Mouse (Mus musculus): ENCODE data around the gene Gm45716. TPM values are rescaled to one million over a fixed set of nuclear protein-coding genes. Genes with fewer than 3 reads are reported as not detected.

Gene Gm45716
- polyA plus RNA-seq, 1 experiment from 2014 or later, result 9.8 TPM

DNA sequence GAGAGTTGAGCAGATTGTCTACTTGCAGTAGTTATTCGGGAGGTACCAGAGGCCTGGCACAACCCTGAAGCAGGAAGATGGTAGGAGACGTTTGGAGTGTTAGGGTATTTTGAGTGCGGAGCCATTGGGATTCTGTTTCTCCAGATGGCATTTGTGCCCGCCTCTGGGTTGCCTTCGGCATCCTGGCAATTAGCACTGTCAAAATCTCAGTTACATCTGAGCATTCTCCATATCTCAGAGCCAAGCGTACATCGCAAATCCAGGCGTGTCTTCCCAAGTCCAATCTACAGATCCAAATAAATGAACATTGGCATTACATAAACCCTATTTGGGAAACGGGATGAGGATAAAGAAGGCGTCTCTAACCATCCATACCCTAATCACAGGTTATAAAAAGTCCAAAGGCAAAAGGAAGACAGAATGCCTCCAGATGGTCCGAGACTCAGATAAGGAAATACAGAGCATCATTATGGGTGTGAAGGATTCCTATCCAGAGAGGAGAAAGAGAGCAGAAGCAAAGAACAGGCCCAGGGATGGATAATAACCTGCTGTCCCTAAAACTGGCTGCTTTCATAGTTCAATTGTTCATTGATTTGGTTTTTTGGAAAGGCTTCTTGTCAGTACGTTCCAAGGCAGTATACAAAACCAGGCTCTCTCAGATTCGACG is 11.7 kb upstream of the Gm45716 start:
- peaks cover 4% of the 10 kb centered on the region; the same call in 1 of the 2 replicates for H3K27me3 ChIP-seq
- no peaks in the 10 kb centered on the region for H3K9me3 ChIP-seq (replicated peaks)
- no peaks in the 10 kb centered on the region for H3K36me3 ChIP-seq
- H3K9ac ChIP-seq, result no peak overlapping the region
- 92% methylated on average over 14 of the region's 14 CpGs for WGBS
- no peaks in the 10 kb centered on the region for H3K4me1 ChIP-seq
- no peak for ATAC-seq (replicated peaks; ENCODE audit: low FRiP score)
- H3K4me3 ChIP-seq (replicated peaks), result no peak overlapping the region
- H3K27ac ChIP-seq, result no peak overlapping the region
- H3K4me2 ChIP-seq, result no peak overlapping the region

DNA sequence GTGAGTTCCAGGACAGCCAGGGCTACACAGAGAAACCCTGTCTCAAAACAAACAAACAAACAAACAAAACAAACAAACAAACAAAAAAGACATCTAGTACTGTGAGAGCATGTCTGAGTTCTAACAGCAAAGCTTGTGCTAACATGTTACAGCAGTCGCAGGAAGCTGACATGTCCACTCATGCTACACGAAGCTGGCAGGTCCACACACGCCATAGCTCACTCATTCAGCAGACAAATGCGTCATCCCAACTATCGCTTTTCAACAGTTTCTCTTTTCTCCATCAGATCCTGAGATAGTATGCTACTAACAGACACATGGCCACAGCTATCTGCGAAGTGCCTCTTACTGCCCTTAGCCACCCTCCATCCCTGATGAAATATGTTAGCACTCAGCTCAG is 10.1 kb upstream of the Gm45716 start:
- Histone ChIP-seq H3K36me3 (no peaks in the 10 kb centered on the region), H3K9me3 (replicated peaks) (no peaks in the 10 kb centered on the region), H3K27me3 (no peaks in the 10 kb centered on the region), H3K4me1 (no peaks in the 10 kb centered on the region), H3K9ac (no peak overlapping the region), H3K4me2 (no peak overlapping the region), H3K27ac (no peak overlapping the region), H3K4me3 (replicated peaks) (no peak overlapping the region)
- no peak for ATAC-seq (replicated peaks; ENCODE audit: low FRiP score)
- WGBS, result 85% methylated on average over 6 of the region's 6 CpGs

DNA sequence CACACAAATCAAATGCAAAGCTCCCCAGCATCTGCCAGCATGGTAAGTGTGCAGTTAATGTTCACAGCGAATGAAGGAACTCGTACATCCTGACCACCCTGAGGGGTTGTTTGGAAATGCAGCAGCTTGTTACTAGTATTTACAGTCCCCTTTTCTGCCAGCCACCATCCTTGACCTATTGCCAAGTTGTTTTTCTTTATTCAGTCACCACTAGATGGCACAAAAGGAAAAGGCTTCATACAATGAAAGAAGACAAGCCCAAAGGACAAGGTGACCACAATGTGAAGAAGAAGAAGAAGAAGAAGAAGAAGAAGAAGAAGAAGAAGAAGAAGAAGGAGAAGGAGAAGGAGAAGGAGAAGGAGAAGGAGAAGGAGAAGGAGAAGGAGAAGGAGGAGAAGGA is 4.1 kb upstream of the Gm45716 start:
- Histone ChIP-seq H3K9me3 (replicated peaks) (no peaks in the 10 kb centered on the region), H3K4me1 (no peaks in the 10 kb centered on the region), H3K9ac (no peak overlapping the region), H3K36me3 (no peaks in the 10 kb centered on the region), H3K4me3 (replicated peaks) (no peak overlapping the region), H3K27me3 (no peaks in the 10 kb centered on the region), H3K27ac (no peak overlapping the region), H3K4me2 (no peak overlapping the region)
- no peak for ATAC-seq (replicated peaks; ENCODE audit: low FRiP score)
- 12% methylated on average over 2 of the region's 2 CpGs for WGBS

DNA sequence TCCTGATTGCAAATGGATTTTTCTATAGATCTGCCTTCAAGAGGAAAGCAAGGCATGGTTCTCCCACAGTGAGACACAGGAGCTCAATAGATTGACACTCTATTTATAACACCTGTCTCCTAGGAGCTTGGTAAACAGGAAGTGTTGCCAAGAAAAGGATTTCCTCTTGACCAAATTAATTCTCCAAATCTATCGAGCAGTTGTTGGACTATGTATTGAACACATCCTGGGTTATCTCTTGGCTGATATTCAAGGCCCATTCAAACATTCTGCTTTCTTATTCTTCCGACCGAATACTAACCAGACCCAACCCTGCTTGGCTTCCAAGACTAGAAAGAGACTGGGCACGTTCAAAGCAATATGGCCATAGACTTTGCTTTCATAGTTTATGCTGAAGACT is 2.7 kb upstream of the Gm45716 start:
- Histone ChIP-seq H3K4me3 (replicated peaks) (no peak overlapping the region), H3K9me3 (replicated peaks) (no peaks in the 10 kb centered on the region), H3K27me3 (no peaks in the 10 kb centered on the region), H3K36me3 (no peaks in the 10 kb centered on the region), H3K4me1 (no peaks in the 10 kb centered on the region), H3K27ac (no peak overlapping the region), H3K9ac (no peak overlapping the region), H3K4me2 (no peak overlapping the region)
- no peak for ATAC-seq (replicated peaks; ENCODE audit: low FRiP score)
- WGBS, result 80% methylated on average over 4 of the region's 4 CpGs

DNA sequence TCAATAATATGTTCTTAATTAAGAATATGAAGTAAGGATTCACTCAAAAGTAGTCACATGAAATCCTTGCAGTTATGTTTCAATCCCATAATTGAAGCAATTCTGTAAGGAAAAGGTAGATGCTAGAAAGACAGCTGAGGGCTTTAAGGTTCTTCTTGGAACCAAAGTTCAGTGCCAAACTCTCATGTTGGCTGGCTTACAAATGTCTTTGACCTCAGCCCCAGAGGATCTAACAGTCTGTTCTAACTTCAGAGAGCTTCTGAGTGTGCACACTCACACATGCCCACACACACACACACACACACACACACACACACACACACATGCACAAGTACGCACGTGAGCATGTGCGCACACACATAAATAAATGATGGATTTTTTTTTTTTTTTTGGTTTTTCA is 2.7 kb downstream of the Gm45716 start:
- Histone ChIP-seq H3K9me3 (replicated peaks) (no peaks in the 10 kb centered on the region), H3K27me3 (no peaks in the 10 kb centered on the region), H3K9ac (no peak overlapping the region), H3K36me3 (no peaks in the 10 kb centered on the region), H3K27ac (no peak overlapping the region), H3K4me2 (no peak overlapping the region), H3K4me3 (replicated peaks) (no peak overlapping the region), H3K4me1 (no peaks in the 10 kb centered on the region)
- 95% methylated on average over 3 of the region's 3 CpGs for WGBS
- ATAC-seq (replicated peaks; ENCODE audit: low FRiP score), result no peak

DNA sequence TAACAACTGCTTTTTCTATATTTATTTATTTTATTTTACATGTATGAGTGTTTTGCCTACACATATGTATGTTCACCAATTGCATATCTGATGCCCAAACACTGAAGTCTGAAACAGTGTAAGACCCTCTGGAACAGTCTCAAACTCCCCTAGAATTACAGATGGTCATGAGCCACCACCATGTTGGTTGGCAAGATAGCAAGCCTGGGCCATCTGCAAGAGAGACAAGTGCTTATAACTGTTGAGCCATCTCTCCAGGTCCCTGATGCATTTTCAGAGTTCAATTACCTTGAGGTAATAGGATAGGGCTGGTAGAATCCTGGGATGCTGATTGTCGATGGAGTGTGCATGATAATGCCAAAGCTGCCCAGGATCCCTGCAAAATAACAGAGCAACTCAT is 7.5 kb downstream of the Gm45716 start:
- H3K27ac ChIP-seq, result no peak overlapping the region
- H3K9ac ChIP-seq, result no peak overlapping the region
- 87% methylated on average over 1 of the region's 1 CpGs for WGBS
- no peak overlapping the region for H3K4me2 ChIP-seq
- no peak for ATAC-seq (replicated peaks; ENCODE audit: low FRiP score)
- H3K9me3 ChIP-seq (replicated peaks), result no peaks in the 10 kb centered on the region
- no peaks in the 10 kb centered on the region for H3K36me3 ChIP-seq
- no peaks in the 10 kb centered on the region for H3K27me3 ChIP-seq
- no peak overlapping the region for H3K4me3 ChIP-seq (replicated peaks)
- no peaks in the 10 kb centered on the region for H3K4me1 ChIP-seq

DNA sequence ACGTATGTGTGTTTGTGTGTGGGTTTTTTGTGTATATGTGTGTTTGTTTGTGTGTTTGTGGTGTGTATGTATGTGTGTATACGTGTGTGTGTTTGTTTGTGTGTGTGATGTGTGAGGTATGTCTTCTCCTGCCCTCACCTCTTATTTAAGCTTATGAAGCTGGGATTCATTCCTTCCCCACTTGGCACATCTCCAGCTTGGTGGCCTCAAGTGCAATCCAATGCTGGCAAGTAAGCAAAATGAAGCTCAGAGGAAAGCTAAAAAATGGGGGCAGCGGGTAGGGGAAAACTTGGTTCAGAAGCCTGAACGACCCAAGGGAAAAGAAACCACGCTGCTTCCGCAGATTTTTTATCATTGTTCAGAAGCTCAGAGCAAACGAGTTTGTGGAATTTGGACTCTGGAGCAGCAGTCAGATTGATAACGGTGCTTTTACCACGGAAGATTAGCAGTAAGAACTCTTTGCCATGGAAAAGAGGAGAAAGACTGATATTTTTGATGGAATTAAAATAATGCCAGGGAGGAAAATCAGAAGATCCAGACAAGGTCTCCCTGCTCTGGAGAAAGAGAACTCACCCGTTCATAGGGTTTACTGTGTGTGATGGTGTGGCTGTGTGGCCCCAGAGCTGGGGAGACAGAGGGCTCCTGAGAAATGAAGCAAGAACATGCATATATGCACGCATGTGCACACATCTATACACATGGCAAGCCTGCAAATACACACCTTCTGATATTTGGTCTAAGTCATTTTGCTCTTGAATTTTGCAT is 8.5 kb downstream of the Gm45716 start:
- Histone ChIP-seq H3K9ac (no peak overlapping the region), H3K27me3 (no peaks in the 10 kb centered on the region), H3K27ac (no peak overlapping the region), H3K4me3 (replicated peaks) (no peak overlapping the region), H3K9me3 (replicated peaks) (no peaks in the 10 kb centered on the region), H3K4me1 (no peaks in the 10 kb centered on the region), H3K4me2 (no peak overlapping the region), H3K36me3 (no peaks in the 10 kb centered on the region)
- no peak for ATAC-seq (replicated peaks; ENCODE audit: low FRiP score)
- 77% methylated on average over 11 of the region's 11 CpGs for WGBS

DNA sequence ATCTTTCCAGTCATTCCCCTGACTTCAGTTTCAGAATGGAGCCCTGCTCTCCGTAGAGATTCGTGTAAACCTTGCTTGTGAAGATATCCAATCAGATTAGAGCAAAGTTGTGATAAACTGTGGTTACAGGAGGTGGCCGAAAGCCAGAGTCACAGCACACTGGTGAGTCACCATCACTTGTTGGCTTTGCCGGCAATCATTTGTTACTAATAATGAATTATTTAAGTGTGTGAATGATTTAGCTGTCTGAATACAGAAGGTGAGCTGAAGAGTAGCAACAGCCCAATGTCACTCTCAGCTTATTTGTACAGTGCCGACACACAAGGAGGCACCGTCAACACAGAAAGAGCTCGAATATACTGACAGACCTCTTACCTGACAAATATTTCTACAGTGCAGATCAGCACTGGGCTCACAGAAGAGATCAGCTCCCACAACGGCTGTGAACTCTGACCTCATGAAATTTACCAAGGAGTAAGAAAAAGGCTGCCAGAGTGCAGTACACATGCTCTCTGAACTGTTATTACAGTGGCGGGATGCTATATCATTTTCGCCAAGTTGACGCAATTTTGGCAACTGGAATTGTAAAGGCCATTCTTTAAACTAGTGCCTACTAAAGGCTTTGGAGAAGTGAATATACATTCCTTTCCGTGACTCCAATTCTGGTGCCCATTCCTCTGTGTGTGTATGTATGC is 9.2 kb downstream of the Gm45716 start:
- Histone ChIP-seq H3K27ac (no peak overlapping the region), H3K4me1 (no peaks in the 10 kb centered on the region), H3K4me2 (no peak overlapping the region), H3K27me3 (no peaks in the 10 kb centered on the region), H3K9ac (no peak overlapping the region), H3K9me3 (replicated peaks) (no peaks in the 10 kb centered on the region), H3K36me3 (no peaks in the 10 kb centered on the region), H3K4me3 (replicated peaks) (no peak overlapping the region)
- WGBS, result 73% methylated on average over 12 of the region's 12 CpGs
- no peak for ATAC-seq (replicated peaks; ENCODE audit: low FRiP score)

DNA sequence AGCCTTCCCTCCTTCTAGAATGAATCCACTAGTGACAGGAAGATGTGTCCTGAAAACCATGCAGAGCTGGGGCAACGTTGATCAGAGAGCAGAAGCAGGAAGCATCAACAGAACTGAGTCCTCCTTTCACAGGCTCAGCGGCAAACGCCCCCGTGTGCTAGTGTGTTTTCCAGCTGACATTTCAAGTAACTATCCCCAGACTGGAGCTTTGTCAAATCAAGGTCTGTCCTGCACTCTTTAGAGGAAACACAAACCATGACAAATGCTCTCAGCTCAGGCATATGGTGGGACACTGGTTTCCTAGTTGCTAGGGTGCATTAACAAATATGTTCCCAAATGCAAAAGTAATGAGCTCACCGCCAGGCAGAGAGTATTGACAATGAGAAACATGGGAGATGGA is 10.6 kb downstream of the Gm45716 start:
- H3K4me1 ChIP-seq, result no peaks in the 10 kb centered on the region
- H3K9me3 ChIP-seq (replicated peaks), result no peaks in the 10 kb centered on the region
- H3K4me2 ChIP-seq, result no peak overlapping the region
- H3K27me3 ChIP-seq, result no peaks in the 10 kb centered on the region
- H3K27ac ChIP-seq, result no peak overlapping the region
- ATAC-seq (replicated peaks; ENCODE audit: low FRiP score), result no peak
- whole genome bisulfite sequencing, result 63% methylated on average over 5 of the region's 5 CpGs
- H3K9ac ChIP-seq, result no peak overlapping the region
- H3K4me3 ChIP-seq (replicated peaks), result no peak overlapping the region
- H3K36me3 ChIP-seq, result no peaks in the 10 kb centered on the region

DNA sequence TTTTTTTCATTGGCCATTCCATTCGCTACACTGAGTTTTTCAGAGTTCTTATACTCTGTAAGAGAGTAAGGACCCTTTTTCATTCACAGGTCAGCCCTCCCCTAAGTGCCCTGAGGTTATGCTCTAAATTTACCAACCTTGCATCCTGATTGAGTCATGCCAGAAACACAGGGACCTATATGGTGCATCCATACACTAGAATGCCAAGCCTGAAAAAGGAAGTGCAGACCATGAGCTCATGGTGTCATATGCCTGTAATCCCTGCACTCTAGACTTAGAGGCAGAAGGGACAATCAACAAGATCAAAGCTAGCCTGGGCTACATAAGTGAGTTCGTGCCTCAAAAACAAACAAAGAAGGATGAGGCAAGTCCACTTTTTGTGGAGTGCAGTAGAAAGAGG is 13.3 kb downstream of the Gm45716 start:
- WGBS, result 84% methylated on average over 2 of the region's 2 CpGs
- H3K27me3 ChIP-seq, result no peaks in the 10 kb centered on the region
- no peaks in the 10 kb centered on the region for H3K4me1 ChIP-seq
- no peak overlapping the region for H3K4me2 ChIP-seq
- ATAC-seq (replicated peaks; ENCODE audit: low FRiP score), result no peak
- H3K27ac ChIP-seq, result no peak overlapping the region
- H3K9me3 ChIP-seq (replicated peaks), result no peaks in the 10 kb centered on the region
- H3K4me3 ChIP-seq (replicated peaks), result no peak overlapping the region
- H3K36me3 ChIP-seq, result no peaks in the 10 kb centered on the region
- no peak overlapping the region for H3K9ac ChIP-seq

DNA sequence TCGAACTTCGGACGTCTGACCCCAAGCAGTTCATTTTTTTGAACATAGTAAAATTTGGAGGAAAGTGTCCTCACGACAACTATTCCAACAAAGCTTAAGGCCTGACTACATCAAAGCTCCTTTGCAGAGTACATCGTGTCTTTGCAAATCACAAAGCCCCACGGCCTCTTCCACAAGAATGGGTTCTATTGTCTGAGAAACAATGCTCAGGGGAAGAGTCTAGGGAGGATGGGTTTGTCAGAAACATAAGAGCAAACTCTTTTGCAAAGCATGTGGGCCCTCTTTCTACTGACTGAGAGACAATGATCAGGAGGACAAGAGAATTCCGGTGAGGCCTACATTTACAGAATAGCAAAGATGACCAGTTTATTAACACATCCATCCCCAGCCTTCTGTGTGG is 26.8 kb downstream of the Gm45716 start:
- H3K27me3 ChIP-seq, result no peaks in the 10 kb centered on the region
- no peak overlapping the region for H3K9ac ChIP-seq
- H3K9me3 ChIP-seq (replicated peaks), result no peaks in the 10 kb centered on the region
- H3K4me1 ChIP-seq, result no peaks in the 10 kb centered on the region
- H3K4me2 ChIP-seq, result no peak overlapping the region
- no peaks in the 10 kb centered on the region for H3K36me3 ChIP-seq
- 83% methylated on average over 7 of the region's 7 CpGs for WGBS
- H3K4me3 ChIP-seq (replicated peaks), result no peak overlapping the region
- no peak for ATAC-seq (replicated peaks; ENCODE audit: low FRiP score)
- H3K27ac ChIP-seq, result no peak overlapping the region

DNA sequence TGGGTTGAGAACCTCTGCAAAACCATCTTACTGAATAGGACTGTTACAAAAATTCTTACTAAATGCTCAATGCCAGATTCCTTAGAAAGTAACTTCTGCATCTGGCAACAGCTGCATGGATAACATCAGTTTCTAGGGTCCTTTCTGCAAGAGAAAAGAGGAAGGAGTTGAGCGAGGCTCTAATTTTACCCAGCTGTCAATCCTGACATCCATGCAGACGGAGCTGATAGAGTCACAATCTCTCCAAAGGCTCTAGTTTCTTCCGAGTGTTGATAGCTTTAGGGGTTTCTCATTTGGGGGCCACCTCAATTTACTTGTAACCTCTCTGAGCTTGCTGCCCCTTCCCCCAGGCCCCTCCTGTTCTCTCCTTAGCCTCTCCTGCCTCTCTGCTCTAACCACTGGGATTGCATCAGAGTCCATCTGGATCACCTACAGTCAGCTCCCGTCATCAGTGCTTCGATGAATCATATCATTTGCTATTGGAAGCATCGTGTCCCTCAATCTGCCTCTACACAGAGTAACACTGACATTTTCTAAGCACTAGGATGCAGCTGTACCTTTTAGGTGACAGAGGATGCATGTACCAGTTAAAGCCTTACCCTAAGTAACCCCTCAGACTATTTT is 32.7 kb downstream of the Gm45716 start:
- Histone ChIP-seq H3K4me2 (no peak overlapping the region), H3K36me3 (no peaks in the 10 kb centered on the region), H3K27ac (no peak overlapping the region), H3K4me3 (replicated peaks) (no peak overlapping the region), H3K4me1 (peaks cover 5% of the 10 kb centered on the region), H3K9ac (no peak overlapping the region), H3K27me3 (no peaks in the 10 kb centered on the region), H3K9me3 (replicated peaks) (no peaks in the 10 kb centered on the region)
- WGBS, result 65% methylated on average over 6 of the region's 6 CpGs
- no peak for ATAC-seq (replicated peaks; ENCODE audit: low FRiP score)
